Mouse (Mus musculus) adrenal gland, postnatal 0 days (tissue): ENCODE measurements around the gene Gm10521. TPM values are rescaled to one million over a fixed set of nuclear protein-coding genes. Genes with fewer than 3 reads are reported as not detected.

ENCODE experiments used
- polyA plus RNA-seq: library from polyadenylated mRNA; unstranded; fragments of >200 nt; fragmentation: Nextera tagmentation; extraction: Ambion mirVana; gene quantifications from 2 replicates; pipeline ENCODE4 v1.2.1, GENCODE M21; 2015

Gene Gm10521
- 0.08 TPM in 1 of 2 replicates, not detected in the other for polyA plus RNA-seq

DNA sequence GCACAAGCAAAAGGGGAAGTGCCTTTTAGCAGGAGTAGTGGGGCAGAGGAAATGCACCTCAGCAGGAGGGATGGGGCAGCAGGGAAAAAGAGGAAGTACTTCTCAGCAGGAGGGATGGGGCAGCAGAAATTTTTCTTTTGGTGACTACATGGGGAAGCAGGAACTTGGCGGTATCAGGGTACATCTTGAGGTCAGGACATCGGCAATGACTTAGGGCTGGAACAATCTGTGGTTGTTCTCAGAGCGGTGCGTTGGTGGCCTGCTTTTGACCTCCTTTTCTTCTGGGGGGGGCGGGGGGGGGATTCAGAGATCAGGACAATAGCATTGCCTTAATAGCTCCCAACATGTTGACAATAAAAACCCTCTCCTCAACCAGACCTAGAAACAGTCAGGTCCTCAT lies at the start of gene Gm10521:
Gene Gm10521, plus strand, starts transcription at position 301 of the 400 bp plus-strand sequence.

GRCm38 (mm10) chr1:171917305-171918039 lies 22.0 kb downstream of the Gm10521 start, which contains the start of gene Slamf6:
Gene Slamf6, plus strand, starts transcription at chr1:171917515.

Other genes starting within 250 kb of the Gm10521 start
- gene Slamf7, start 242.6 kb upstream of the Gm10521 start, polyA plus RNA-seq = 0.55 and 0.99 TPM in 2 replicates
- 12.1 and 20.0 TPM in 2 replicates for gene Cd48, start 213.7 kb upstream of the Gm10521 start, polyA plus RNA-seq
- gene Slamf1, start 128.5 kb upstream of the Gm10521 start, polyA plus RNA-seq = 0.16 and 0.21 TPM in 2 replicates
- 6.8 and 8.3 TPM in 2 replicates for gene Cd84, start 56.0 kb upstream of the Gm10521 start, polyA plus RNA-seq
- gene Slamf6, start 21.9 kb downstream of the Gm10521 start, polyA plus RNA-seq = 0.41 and 0.59 TPM in 2 replicates
- 5.4 and 8.0 TPM in 2 replicates for gene Vangl2, start 132.8 kb downstream of the Gm10521 start, polyA plus RNA-seq
- gene Nhlh1, start 161.9 kb downstream of the Gm10521 start, polyA plus RNA-seq = not detected in 2 replicates
- gene Copa, start 186.9 kb downstream of the Gm10521 start, polyA plus RNA-seq = 85.7 and 124 TPM in 2 replicates
- gene Ncstn, start 187.1 kb downstream of the Gm10521 start, polyA plus RNA-seq = 84.9 and 127 TPM in 2 replicates
- gene Pex19, start 231.1 kb downstream of the Gm10521 start, polyA plus RNA-seq = 131 and 196 TPM in 2 replicates